Comparison of ENCODE assay signal across 9 mouse cellular contexts in the genomic region with DNA sequence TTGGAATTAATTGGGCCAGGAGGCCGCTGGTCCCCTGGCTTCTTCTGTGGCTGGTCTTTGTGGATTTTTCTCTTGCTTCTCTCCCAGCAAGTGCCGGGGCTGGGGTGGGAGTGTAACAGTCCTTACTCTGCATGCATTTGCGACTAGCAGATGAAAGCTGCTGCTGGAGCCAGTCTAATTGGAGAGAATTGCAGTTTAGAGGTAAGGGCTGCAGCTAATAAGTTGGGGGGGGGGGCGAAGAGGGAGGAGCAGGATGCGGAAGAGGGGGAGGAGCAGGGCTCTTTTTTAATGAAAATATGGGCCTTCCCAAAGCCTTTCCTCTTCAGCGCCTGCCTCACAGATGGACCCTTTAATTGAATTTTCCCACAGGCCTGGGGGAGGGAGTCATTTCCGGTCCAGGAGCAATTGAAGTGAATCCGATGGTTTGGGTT.
DNase-seq lines count a peak whose midpoint lies in the region; ATAC-seq and TF ChIP-seq lines count a peak whose summit lies in the region.
"Had no signal": no experiment of that assay in that cellular context is flagged by ENCODE, and none has a peak within 500 bp of the region (broad histone marks: within the 10 kb centered on the region; RNA-seq: fewer than 3 reads in every experiment).

No protein-coding gene starts in this region.

- H3K27ac ChIP-seq in kidney, embryonic 14.5 days (ENCODE audit: low read depth, low read length): 0 out of 2 replicates have a peak overlapping the region, but pooled peaks have one; percentile 13
- no peak overlapping the region for H3K27ac ChIP-seq in embryonic facial prominence, embryonic 12.5 days
- H3K27ac ChIP-seq in hindbrain, embryonic 14.5 days: peak overlapping the region; percentile 27; the same call in 1 of the 2 replicates
- peak overlapping the region; percentile 28 for H3K27ac ChIP-seq in midbrain, embryonic 16.5 days (ENCODE audit: low read length)
- no peak overlapping the region for H3K27ac ChIP-seq in left cerebral cortex, adult 2 months
- no peak overlapping the region for H3K27ac ChIP-seq in stomach, postnatal 0 days (replicated peaks)
- H3K27ac ChIP-seq: limb, embryonic 15.5 days had no signal

- no peaks in the 10 kb centered on the region for H3K27me3 ChIP-seq in kidney, embryonic 14.5 days (ENCODE audit: control insufficient read depth, insufficient read depth, low read length)
- no peaks in the 10 kb centered on the region for H3K27me3 ChIP-seq in embryonic facial prominence, embryonic 12.5 days
- no peaks in the 10 kb centered on the region for H3K27me3 ChIP-seq in hindbrain, embryonic 14.5 days (ENCODE audit: control insufficient read depth, insufficient read depth, low read length)
- no peaks in the 10 kb centered on the region for H3K27me3 ChIP-seq in midbrain, embryonic 16.5 days (ENCODE audit: control insufficient read depth, insufficient read depth, low read depth, low read length)
- no peaks in the 10 kb centered on the region for H3K27me3 ChIP-seq in stomach, postnatal 0 days (ENCODE audit: control insufficient read depth, insufficient read depth, low read length)
- H3K27me3 ChIP-seq: limb, embryonic 15.5 days had no signal

- H3K9me3 ChIP-seq in kidney, embryonic 14.5 days (ENCODE audit: control insufficient read depth, low read length): no peaks in the 10 kb centered on the region
- H3K9me3 ChIP-seq in embryonic facial prominence, embryonic 12.5 days: no peaks in the 10 kb centered on the region
- no peaks in the 10 kb centered on the region for H3K9me3 ChIP-seq in hindbrain, embryonic 14.5 days (ENCODE audit: control insufficient read depth, low read length)
- H3K9me3 ChIP-seq in midbrain, embryonic 16.5 days (replicated peaks; ENCODE audit: control insufficient read depth, low read length, poor library complexity, severe bottlenecking): no peaks in the 10 kb centered on the region
- H3K9me3 ChIP-seq in stomach, postnatal 0 days (ENCODE audit: control insufficient read depth, low read length): no peaks in the 10 kb centered on the region
- H3K9me3 ChIP-seq: limb, embryonic 15.5 days had no signal

- 13% methylated on average over 7 of the region's 8 CpGs for WGBS in kidney, embryonic 14.5 days
- WGBS in embryonic facial prominence, embryonic 12.5 days: 11% methylated on average over 7 of the region's 8 CpGs
- WGBS in hindbrain, embryonic 14.5 days: 17% methylated on average over 6 of the region's 8 CpGs
- 10% methylated on average over 6 of the region's 8 CpGs for WGBS in midbrain, embryonic 16.5 days
- WGBS in stomach, postnatal 0 days: 61% methylated on average over 7 of the region's 8 CpGs

- H3K36me3 ChIP-seq in kidney, embryonic 14.5 days (ENCODE audit: control insufficient read depth, insufficient read depth, low read length): no peaks in the 10 kb centered on the region
- H3K36me3 ChIP-seq in embryonic facial prominence, embryonic 12.5 days: no peaks in the 10 kb centered on the region
- H3K36me3 ChIP-seq in hindbrain, embryonic 14.5 days (replicated peaks; ENCODE audit: control insufficient read depth, insufficient read depth): no peaks in the 10 kb centered on the region
- no peaks in the 10 kb centered on the region for H3K36me3 ChIP-seq in midbrain, embryonic 16.5 days (ENCODE audit: control insufficient read depth, insufficient read depth, low read length)
- H3K36me3 ChIP-seq in stomach, postnatal 0 days (ENCODE audit: control insufficient read depth, insufficient read depth, low read length): no peaks in the 10 kb centered on the region
- H3K36me3 ChIP-seq: limb, embryonic 15.5 days had no signal

- no peak overlapping the region for H3K4me3 ChIP-seq in kidney, embryonic 14.5 days (ENCODE audit: low read length)
- no peak overlapping the region for H3K4me3 ChIP-seq in embryonic facial prominence, embryonic 12.5 days
- no peak overlapping the region for H3K4me3 ChIP-seq in hindbrain, embryonic 14.5 days (replicated peaks; ENCODE audit: low read length)
- H3K4me3 ChIP-seq in midbrain, embryonic 16.5 days (ENCODE audit: low read depth, low read length): no peak overlapping the region
- H3K4me3 ChIP-seq in left cerebral cortex, adult 2 months: no peak overlapping the region
- no peak overlapping the region for H3K4me3 ChIP-seq in stomach, postnatal 0 days (ENCODE audit: low read depth, low read length)
- H3K4me3 ChIP-seq: limb, embryonic 15.5 days had no signal

- peaks cover 24% of the 10 kb centered on the region for H3K4me1 ChIP-seq in kidney, embryonic 14.5 days (ENCODE audit: control insufficient read depth, insufficient read depth, low read length)
- peaks cover 8% of the 10 kb centered on the region for H3K4me1 ChIP-seq in embryonic facial prominence, embryonic 12.5 days
- peaks cover 3% of the 10 kb centered on the region; the same call in 1 of the 2 replicates for H3K4me1 ChIP-seq in hindbrain, embryonic 14.5 days (replicated peaks; ENCODE audit: control insufficient read depth, insufficient read depth, low read length)
- H3K4me1 ChIP-seq in midbrain, embryonic 16.5 days (ENCODE audit: control insufficient read depth, insufficient read depth, low read length): peaks cover 7% of the 10 kb centered on the region; the same call in 1 of the 2 replicates
- no peaks in the 10 kb centered on the region for H3K4me1 ChIP-seq in stomach, postnatal 0 days (replicated peaks; ENCODE audit: control insufficient read depth, insufficient read depth)

- no peak for TF ChIP-seq CTCF in left cerebral cortex, adult 2 months (IDR thresholded peaks at IDR 0.05)
- no peak for TF ChIP-seq CTCF in stomach, postnatal 0 days (IDR thresholded peaks at IDR 0.05; ENCODE audit: low read depth)

- no peak for TF ChIP-seq EP300 in stomach, postnatal 0 days (optimal IDR thresholded peaks at IDR 0.05)

- intact Hi-C loops in left cerebral cortex, adult 2 months (cut with DNase I): no loop called here

- 0 out of 2 replicates have a peak, but pooled peaks have one; percentile 37 for ATAC-seq in kidney, embryonic 14.5 days (ENCODE audit: low FRiP score, low TSS enrichment)
- ATAC-seq in embryonic facial prominence, embryonic 12.5 days (ENCODE audit: insufficient number of reproducible peaks, insufficient read depth, low FRiP score, low TSS enrichment): no peak
- ATAC-seq in hindbrain, embryonic 14.5 days (ENCODE audit: low FRiP score): 0 out of 2 replicates have a peak, but pooled peaks have one; percentile 48
- no peak for ATAC-seq in midbrain, embryonic 16.5 days
- no peak for ATAC-seq in stomach, postnatal 0 days (ENCODE audit: low FRiP score, low TSS enrichment)

- 0 out of 2 replicates have a peak overlapping the region, but pooled peaks have one; percentile 23 for H3K9ac ChIP-seq in kidney, embryonic 14.5 days (ENCODE audit: low read depth, low read length)
- no peak overlapping the region for H3K9ac ChIP-seq in embryonic facial prominence, embryonic 12.5 days
- no peak overlapping the region for H3K9ac ChIP-seq in hindbrain, embryonic 14.5 days
- no peak overlapping the region for H3K9ac ChIP-seq in midbrain, embryonic 16.5 days (ENCODE audit: low read depth, low read length)
- no peak overlapping the region for H3K9ac ChIP-seq in stomach, postnatal 0 days (ENCODE audit: low read length)
- H3K9ac ChIP-seq: limb, embryonic 15.5 days had no signal

- DNase-seq in kidney, adult 8-10 months: no peak
- DNase-seq in hindbrain, embryonic 14.5 days (ENCODE audit: low spot score): no peak
- DNase-seq in yolk sac, embryonic 10.5 days (ENCODE audit: low spot score): no peak
- DNase-seq in left cerebral cortex, adult 2 months (ENCODE audit: extremely low spot score in 1 of 2, low spot score in 2 of 2): no peak
- DNase-seq in stomach, postnatal 0 days (ENCODE audit: low spot score): no peak

- 0 out of 2 replicates have a peak overlapping the region, but pooled peaks have one; percentile 8 for H3K4me2 ChIP-seq in kidney, embryonic 14.5 days (replicated peaks; ENCODE audit: low read depth, low read length)
- H3K4me2 ChIP-seq in embryonic facial prominence, embryonic 12.5 days (replicated peaks): peak overlapping the region; percentile 13; the same call in 1 of the 2 replicates
- H3K4me2 ChIP-seq in hindbrain, embryonic 14.5 days (replicated peaks): no peak overlapping the region
- H3K4me2 ChIP-seq in midbrain, embryonic 16.5 days (ENCODE audit: low read length): no peak overlapping the region
- H3K4me2 ChIP-seq in stomach, postnatal 0 days (replicated peaks; ENCODE audit: low read depth): no peak overlapping the region
- H3K4me2 ChIP-seq: limb, embryonic 15.5 days had no signal

Comparison
In these comparisons a context has a peak if more than half of its experiments do, and no peak if none do; other contexts are left out.
1. ATAC-seq: peak in kidney, embryonic 14.5 days (single experiment) and hindbrain, embryonic 14.5 days (single experiment); none in embryonic facial prominence, embryonic 12.5 days (single experiment), midbrain, embryonic 16.5 days (single experiment) and stomach, postnatal 0 days (single experiment).
2. H3K27ac ChIP-seq: peak in kidney, embryonic 14.5 days (single experiment), hindbrain, embryonic 14.5 days (single experiment) and midbrain, embryonic 16.5 days (single experiment); none in embryonic facial prominence, embryonic 12.5 days (single experiment), left cerebral cortex, adult 2 months (single experiment) and stomach, postnatal 0 days (single experiment).
3. H3K4me2 ChIP-seq: peak in kidney, embryonic 14.5 days (single experiment) and embryonic facial prominence, embryonic 12.5 days (single experiment); none in hindbrain, embryonic 14.5 days (single experiment), midbrain, embryonic 16.5 days (single experiment) and stomach, postnatal 0 days (single experiment).